Comparison of ENCODE assay signal across 17 mouse cellular contexts in genomic region chr14:62395346-62395745, GRCm38 (mm10).
"Had no signal": no experiment of that assay in that cellular context is flagged by ENCODE, and none has a peak within 500 bp of the region (broad histone marks: within the 10 kb centered on the region; RNA-seq: fewer than 3 reads in every experiment).

No protein-coding gene starts in this region.

- H3K4me1 ChIP-seq: midbrain, embryonic 10.5 days; midbrain, embryonic 12.5 days; neural tube, embryonic 15.5 days; stomach, embryonic 15.5 days had no signal

- ATAC-seq: midbrain, embryonic 16.5 days had no signal

- H3K27me3 ChIP-seq: midbrain, embryonic 12.5 days; neural tube, embryonic 13.5 days; neural tube, embryonic 15.5 days; stomach, embryonic 15.5 days had no signal

- H3K27ac ChIP-seq: midbrain, embryonic 10.5 days; midbrain, embryonic 12.5 days; neural tube, embryonic 13.5 days; neural tube, embryonic 15.5 days; stomach, embryonic 15.5 days; stomach, postnatal 0 days had no signal

- H3K9ac ChIP-seq: lung, embryonic 14.5 days; midbrain, embryonic 12.5 days; neural tube, embryonic 13.5 days; neural tube, embryonic 15.5 days; stomach, embryonic 15.5 days had no signal

- H3K9me3 ChIP-seq: midbrain, embryonic 10.5 days; midbrain, embryonic 12.5 days; neural tube, embryonic 13.5 days; neural tube, embryonic 15.5 days; stomach, embryonic 15.5 days had no signal

- H3K4me3 ChIP-seq: midbrain, embryonic 10.5 days; midbrain, embryonic 12.5 days; myocyte; neural tube, embryonic 13.5 days; neural tube, embryonic 15.5 days; stomach, embryonic 15.5 days had no signal

- H3K4me2 ChIP-seq: lung, embryonic 14.5 days; midbrain, embryonic 12.5 days; neural tube, embryonic 13.5 days; neural tube, embryonic 15.5 days; stomach, embryonic 15.5 days had no signal

- H3K36me3 ChIP-seq: midbrain, embryonic 10.5 days; midbrain, embryonic 12.5 days; neural tube, embryonic 13.5 days; neural tube, embryonic 15.5 days; stomach, embryonic 15.5 days had no signal

- DNase-seq: lung, adult 18-20 months; lung, embryonic 14.5 days; lung, postnatal 10 days; lung, postnatal 4 days; midbrain, embryonic 14.5 days; right cerebral cortex, adult 18-20 months; thymus, adult 2 months; thymus, postnatal 25 days; thymus, postnatal 4 days had no signal
